Mouse (Mus musculus): ENCODE data around the gene Gm20661.

Gene Gm20661

DNA sequence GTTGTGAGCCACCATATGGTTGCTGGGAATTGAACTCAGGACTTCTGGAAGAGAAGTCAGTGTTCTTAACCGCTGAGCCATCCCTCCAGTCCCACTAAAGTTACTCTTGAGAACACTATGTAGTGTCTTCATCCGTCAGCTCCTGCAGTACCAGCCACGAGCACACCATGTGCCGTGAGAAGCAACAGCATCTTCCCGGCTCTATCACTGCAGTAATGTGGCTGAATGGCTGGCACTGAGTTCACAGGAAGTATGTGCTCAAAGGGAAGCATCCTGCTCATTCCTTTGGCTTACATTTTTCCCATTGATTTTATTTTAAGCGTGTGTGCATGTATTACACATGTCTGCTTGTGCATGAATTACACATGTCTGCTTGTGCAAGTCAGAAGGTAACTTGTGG is 15.4 kb upstream of the Gm20661 start:
- DNase-seq (ENCODE audit: low spot score), result no peak

DNA sequence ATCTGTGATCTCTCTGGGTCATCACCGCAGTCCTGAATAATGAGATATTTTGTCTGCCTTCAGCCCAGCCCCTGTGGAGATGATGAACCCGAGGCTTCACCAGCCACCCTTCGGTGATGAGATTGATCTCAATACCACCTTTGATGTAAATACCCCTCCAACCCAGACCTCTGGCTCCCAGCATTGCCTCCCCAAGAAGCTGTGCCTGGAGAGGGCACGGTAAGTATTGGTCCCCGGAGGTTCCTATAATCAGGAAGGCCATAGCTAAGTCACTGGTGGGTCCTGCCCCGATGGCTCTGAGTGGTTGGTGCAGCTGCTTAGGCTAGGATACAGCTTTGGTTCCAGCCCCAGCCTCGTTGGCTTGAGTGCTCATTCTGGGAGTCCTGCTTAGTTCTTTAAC is 14.3 kb upstream of the Gm20661 start:
- no peak for DNase-seq (ENCODE audit: low spot score)

- DNase-seq (ENCODE audit: low spot score), result no peak
Measured at GRCm38 (mm10) chr9:107970311-107970710, 12.5 kb upstream of the Gm20661 start.

GRCm38 (mm10) chr9:107971690-107972541 is 10.9 kb upstream of the Gm20661 start:
- DNase-seq (ENCODE audit: low spot score), result no peak

GRCm38 (mm10) chr9:107974491-107975171 is 8.2 kb upstream of the Gm20661 start:
- no peak for DNase-seq (ENCODE audit: low spot score)

- no peak for DNase-seq (ENCODE audit: low spot score)
Measured at GRCm38 (mm10) chr9:107975399-107976386, 7.2 kb upstream of the Gm20661 start, which contains the start of gene Uba7. Uba7 (plus strand) TSS chr9:107975505.

DNA sequence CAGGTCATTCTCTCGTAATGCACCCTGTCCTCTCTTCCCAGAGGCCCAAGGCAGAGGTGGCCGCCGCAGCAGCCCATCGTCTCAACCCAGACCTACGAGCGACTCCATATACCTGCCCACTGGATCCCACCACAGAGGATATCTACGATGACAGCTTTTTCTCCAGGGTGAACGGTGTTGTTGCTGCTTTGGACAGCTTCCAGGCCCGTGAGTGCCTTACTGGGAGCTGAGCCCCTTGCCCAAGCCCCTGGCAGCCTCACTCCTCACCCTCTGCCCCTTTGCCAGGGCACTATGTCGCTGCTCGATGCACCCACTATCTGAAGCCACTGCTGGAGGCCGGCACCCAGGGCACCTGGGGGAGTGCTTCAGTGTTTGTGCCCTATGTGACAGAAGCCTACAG is 4.0 kb upstream of the Gm20661 start:
- no peak for DNase-seq (ENCODE audit: low spot score)

DNA sequence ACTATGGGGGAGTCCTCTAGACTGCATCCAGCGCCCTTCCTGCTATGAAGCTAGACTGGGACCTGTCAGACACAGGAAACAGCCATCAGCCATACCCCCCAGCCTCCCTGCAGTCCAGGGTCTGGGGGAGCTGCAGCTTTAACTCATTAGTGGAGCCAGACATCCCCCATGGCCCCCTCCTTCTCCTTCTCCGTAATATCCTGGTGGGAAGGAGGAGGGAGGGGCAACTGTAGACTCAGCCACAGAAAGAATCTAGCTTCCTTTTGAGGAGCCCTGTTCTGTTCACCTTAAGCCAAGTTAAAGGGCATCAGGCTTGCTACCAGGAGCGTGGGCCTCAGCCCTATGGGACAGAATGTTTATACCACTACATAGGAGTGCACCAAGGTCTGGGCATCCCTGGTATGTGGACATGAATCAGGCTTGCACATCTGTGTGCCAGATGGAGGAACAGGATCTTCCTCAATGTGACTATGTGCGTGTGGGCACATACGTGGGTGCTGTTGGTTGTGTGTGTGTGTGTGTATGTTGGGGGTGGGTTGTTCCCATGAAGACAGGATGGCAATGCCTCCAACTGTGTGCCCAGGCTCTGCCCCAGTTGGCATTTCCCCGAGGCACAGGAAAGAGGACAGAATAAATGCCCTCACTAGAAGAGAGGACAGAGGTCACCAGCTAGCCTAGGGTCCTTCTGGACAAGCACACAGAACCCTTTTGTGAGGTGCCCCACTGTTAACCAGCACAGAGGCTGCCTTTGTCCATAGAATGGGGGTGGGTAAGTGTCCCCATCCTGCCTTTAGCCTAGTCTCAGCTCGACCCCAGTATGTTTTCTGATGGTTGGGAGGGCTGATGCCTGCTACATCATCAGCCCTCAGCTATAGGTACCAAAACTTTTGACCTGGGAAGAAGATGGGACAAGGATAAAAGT is 913 bp upstream of the Gm20661 start:
- DNase-seq (ENCODE audit: low spot score), result no peak

DNA sequence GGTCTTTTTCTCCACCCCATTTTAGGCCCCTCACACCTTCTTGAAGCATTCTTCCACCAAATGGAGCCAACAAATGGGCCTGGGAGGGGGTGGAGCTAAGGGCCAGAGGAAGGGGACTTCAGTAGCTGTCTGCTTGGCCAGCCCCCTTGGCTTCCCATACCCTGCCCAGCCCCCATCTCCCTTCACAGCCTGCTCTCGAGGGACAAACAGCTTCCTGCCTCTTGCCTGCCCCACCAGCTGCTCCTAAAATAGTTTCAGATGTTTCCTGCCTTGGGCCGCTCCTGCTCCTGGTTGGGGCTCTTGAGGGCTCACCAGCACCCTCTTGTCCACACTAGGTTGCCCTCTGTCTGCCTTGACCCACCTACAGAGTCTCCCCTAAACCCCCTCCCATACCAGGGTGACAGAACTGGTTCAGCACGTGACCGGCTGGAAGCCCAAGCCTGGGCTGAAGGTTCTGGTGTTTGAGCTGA is 598 bp downstream of the Gm20661 start:
- peak; percentile 44 for DNase-seq (ENCODE audit: low spot score)

- no peak for DNase-seq (ENCODE audit: low spot score)
Measured at GRCm38 (mm10) chr9:107984052-107984753, 1.3 kb downstream of the Gm20661 start.

DNA sequence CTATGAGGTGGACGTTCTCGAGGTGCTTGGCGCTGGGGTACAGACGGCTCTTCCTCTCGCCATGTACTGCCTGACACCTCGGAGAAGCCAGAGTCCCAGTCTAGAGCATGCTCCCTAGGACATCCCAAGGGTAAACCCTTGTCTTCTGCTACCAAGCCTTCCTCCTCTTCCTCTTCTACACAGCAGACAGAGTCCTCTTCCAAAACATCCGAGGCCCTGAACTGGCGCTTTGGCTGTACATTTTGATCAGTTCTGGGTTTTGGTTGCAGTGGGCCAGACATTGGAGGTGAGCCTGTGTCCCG is 1.8 kb downstream of the Gm20661 start:
- DNase-seq (ENCODE audit: low spot score), result no peak

- peak; percentile 89 for DNase-seq (ENCODE audit: low spot score)
Measured at GRCm38 (mm10) chr9:107985131-107986119, 2.6 kb downstream of the Gm20661 start, which contains the start of gene Inka1. Inka1 (minus strand) TSS chr9:107985879.

DNA sequence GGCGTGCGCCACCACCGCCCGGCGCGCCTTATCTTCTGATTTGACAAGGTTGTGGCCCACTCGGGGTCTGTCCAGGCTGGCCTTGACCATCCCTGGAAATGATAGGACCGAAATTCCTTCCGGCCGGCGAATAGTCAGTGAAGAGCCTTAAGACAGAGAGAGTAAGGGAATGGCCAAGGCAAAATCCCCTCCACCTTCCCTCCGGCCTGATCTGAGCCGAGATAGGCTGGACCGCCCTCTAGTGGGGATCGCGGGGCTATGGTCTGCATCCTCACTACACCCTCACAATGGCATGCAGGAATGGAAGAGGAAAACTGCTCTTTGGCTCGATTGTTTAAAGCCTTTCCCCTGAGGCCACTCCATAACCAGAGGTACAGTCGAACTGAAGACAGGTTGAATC is 3.5 kb downstream of the Gm20661 start:
- peak; percentile 79 for DNase-seq (ENCODE audit: low spot score)

GRCm38 (mm10) chr9:107987950-107988349 is 5.1 kb downstream of the Gm20661 start:
- DNase-seq (ENCODE audit: low spot score), result no peak

- DNase-seq (ENCODE audit: low spot score), result no peak
Measured at GRCm38 (mm10) chr9:107992197-107992596, 9.3 kb downstream of the Gm20661 start, which contains the start of gene Cdhr4. Cdhr4 (plus strand) TSS chr9:107992497.

- no peak for DNase-seq (ENCODE audit: low spot score)
Measured at GRCm38 (mm10) chr9:107993013-107993412, 10.2 kb downstream of the Gm20661 start.

GRCm38 (mm10) chr9:107994464-107994863 is 11.6 kb downstream of the Gm20661 start:
- DNase-seq (ENCODE audit: low spot score), result no peak

- no peak for DNase-seq (ENCODE audit: low spot score)
Measured at GRCm38 (mm10) chr9:107995513-107995912, 12.7 kb downstream of the Gm20661 start.

GRCm38 (mm10) chr9:107996049-107996448 is 13.2 kb downstream of the Gm20661 start, which contains the start of gene Gm20662:
Gm20662 (plus strand) TSS chr9:107996349.
- no peak for DNase-seq (ENCODE audit: low spot score)

Measured in ovary, postnatal 36 days (tissue).